In the genomic region with DNA sequence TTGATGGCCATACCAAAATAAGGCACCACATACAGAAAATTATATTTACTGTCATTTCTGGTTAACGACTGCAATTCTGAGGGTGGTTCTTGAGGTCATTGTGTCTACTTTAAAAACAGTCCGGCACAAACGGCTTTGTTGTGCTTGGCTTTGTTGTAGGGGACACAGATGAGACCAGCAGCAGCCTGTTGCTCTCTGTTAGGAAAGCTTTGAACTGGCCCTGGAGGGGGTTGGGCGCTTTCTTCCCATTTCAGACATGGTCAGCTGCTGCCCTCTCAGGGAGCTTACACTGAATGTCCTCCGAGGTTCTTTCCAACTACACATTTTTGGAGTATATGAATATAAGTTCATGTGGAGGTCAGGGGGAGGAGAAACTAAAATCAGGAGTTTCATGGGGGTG, we compare ENCODE assay signal across 9 mouse cellular contexts.
DNase-seq lines count a peak whose midpoint lies in the region; ATAC-seq and TF ChIP-seq lines count a peak whose summit lies in the region.
"Had no signal": no experiment of that assay in that cellular context is flagged by ENCODE, and none has a peak within 500 bp of the region (broad histone marks: within the 10 kb centered on the region; RNA-seq: fewer than 3 reads in every experiment).

No protein-coding gene starts in this region.

- peak; percentile 87 for ATAC-seq in lung, embryonic 14.5 days (ENCODE audit: insufficient read depth)
- ATAC-seq in heart, embryonic 13.5 days (ENCODE audit: extremely low read depth, insufficient number of reproducible peaks, low FRiP score, low TSS enrichment): no peak; the same call in 1 of the 2 replicates
- ATAC-seq in megakaryocyte, adult 5-6 weeks (ENCODE audit: poor library complexity, severe bottlenecking): no peak

- no peaks in the 10 kb centered on the region for H3K9me3 ChIP-seq in lung, embryonic 14.5 days (ENCODE audit: low read depth, low read length)
- H3K9me3 ChIP-seq in heart, embryonic 13.5 days: no peaks in the 10 kb centered on the region
- H3K9me3 ChIP-seq: megakaryocyte, embryonic 14.5 days had no signal

- H3K27ac ChIP-seq in lung, embryonic 14.5 days (ENCODE audit: low read depth): peak overlapping the region; percentile 88; the same call in 1 of the 2 replicates
- peak overlapping the region; percentile 59 for H3K27ac ChIP-seq in heart, embryonic 13.5 days (replicated peaks)

- no peak overlapping the region for H3K4me3 ChIP-seq in lung, embryonic 14.5 days (ENCODE audit: low read depth, low read length)
- no peak overlapping the region for H3K4me3 ChIP-seq in lung, adult 2 months (replicated peaks; ENCODE audit: extremely low read depth, low read depth, low read length)
- no peak overlapping the region for H3K4me3 ChIP-seq in heart, embryonic 13.5 days
- H3K4me3 ChIP-seq: megakaryocyte, embryonic 14.5 days had no signal

- H3K4me2 ChIP-seq in lung, embryonic 14.5 days: no peak overlapping the region
- no peak overlapping the region for H3K4me2 ChIP-seq in heart, embryonic 13.5 days

- DNase-seq in lung, embryonic 14.5 days: peak; percentile 90
- no peak for DNase-seq in lung, adult 2 months
- peak; percentile 74 for DNase-seq in embryo, embryonic 10 days (ENCODE audit: low spot score)
- peak; percentile 54 to 62 for DNase-seq in kidney, postnatal 25 days
- DNase-seq in ovary, postnatal 36 days (ENCODE audit: low spot score): peak; percentile 37
- no peak for DNase-seq in spleen, adult 12 weeks (ENCODE audit: low spot score)

- TF ChIP-seq CTCF in lung, embryonic 14.5 days (IDR thresholded peaks at IDR 0.05; ENCODE audit: low read depth): peak; percentile 56
- TF ChIP-seq CTCF in lung, adult 2 months (IDR thresholded peaks at IDR 0.05; ENCODE audit: insufficient read depth, low read length): no peak

- no peak overlapping the region for H3K9ac ChIP-seq in lung, embryonic 14.5 days
- H3K9ac ChIP-seq in heart, embryonic 13.5 days: no peak overlapping the region

- 16% methylated on average over 5 of the region's 5 CpGs for WGBS in lung, embryonic 14.5 days
- 28% methylated on average over 5 of the region's 5 CpGs for WGBS in lung, adult 2 months
- WGBS in heart, embryonic 13.5 days: 19% methylated on average over 5 of the region's 5 CpGs

- H3K4me1 ChIP-seq in lung, embryonic 14.5 days (ENCODE audit: insufficient read depth): peaks cover 22% of the 10 kb centered on the region
- no peaks in the 10 kb centered on the region for H3K4me1 ChIP-seq in lung, adult 2 months (ENCODE audit: control insufficient read depth, insufficient read depth, low read length)
- peaks cover 34% of the 10 kb centered on the region for H3K4me1 ChIP-seq in heart, embryonic 13.5 days

- H3K27me3 ChIP-seq in lung, embryonic 14.5 days (ENCODE audit: insufficient read depth, low read length): no peaks in the 10 kb centered on the region
- 0 out of 2 replicates have a peak, but pooled peaks cover 4% of the 10 kb centered on the region for H3K27me3 ChIP-seq in heart, embryonic 13.5 days (replicated peaks)

- no peaks in the 10 kb centered on the region for H3K36me3 ChIP-seq in lung, embryonic 14.5 days (ENCODE audit: insufficient read depth)
- no peaks in the 10 kb centered on the region for H3K36me3 ChIP-seq in heart, embryonic 13.5 days

- no peak for TF ChIP-seq POLR2A in lung, adult 2 months (IDR thresholded peaks at IDR 0.05; ENCODE audit: borderline replicate concordance, extremely low read depth, low read depth, low read length)

Comparison
In these comparisons a context has a peak if more than half of its experiments do, and no peak if none do; other contexts are left out.
1. DNase-seq: peak in lung, embryonic 14.5 days (single experiment), embryo, embryonic 10 days (single experiment), kidney, postnatal 25 days (2 of 2) and ovary, postnatal 36 days (single experiment); none in lung, adult 2 months (single experiment) and spleen, adult 12 weeks (single experiment).